Mouse (Mus musculus) heart, adult 9 months (tissue): ENCODE measurements at regions not wholly inside any gene's neighbourhood (a gene's known extent, or its start where the extent isn't known, plus 50 kb on each side); places are given as distances from the start of the nearest gene placed in this dataset.

Source experiments
- DNase-seq, 2 experiments: peaks; one replicate each; pipeline ENCODE4 v3.0.0; 2022; ENCODE audit warnings: low spot score in 2 of 2

DNA sequence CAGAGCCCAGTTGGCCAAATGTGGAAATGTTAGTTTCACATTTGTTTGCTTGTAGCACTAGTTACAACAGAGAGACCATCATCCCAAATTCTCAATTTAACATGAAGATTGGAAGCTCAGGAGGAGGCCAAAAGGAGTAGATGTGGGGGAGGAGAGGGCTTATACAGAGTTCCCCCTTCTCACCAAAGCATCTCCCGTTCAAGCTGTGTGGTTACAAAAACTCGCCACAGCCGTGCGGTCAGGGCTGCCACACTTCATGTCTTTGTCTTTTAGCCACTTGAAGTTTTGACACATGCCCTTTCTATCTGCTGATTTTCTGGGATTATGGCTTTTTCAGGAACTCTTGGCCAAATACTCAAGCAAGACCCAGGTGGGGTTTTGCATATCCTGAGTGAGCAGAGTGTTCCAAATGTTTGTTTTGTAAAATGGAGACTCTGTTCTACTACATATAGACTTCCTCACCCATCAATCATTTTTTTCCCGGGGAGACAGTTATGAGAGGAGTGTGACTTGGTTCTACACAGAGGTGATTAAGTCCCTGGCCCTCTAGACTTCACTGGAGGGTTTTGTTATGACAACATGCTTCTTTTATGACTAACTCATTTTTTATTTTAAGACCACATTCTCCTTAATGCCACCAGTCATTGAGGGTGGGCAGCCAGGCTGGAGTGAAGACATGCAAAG, 605.4 kb upstream of the Sall1 start:
- no peak for DNase-seq

DNA sequence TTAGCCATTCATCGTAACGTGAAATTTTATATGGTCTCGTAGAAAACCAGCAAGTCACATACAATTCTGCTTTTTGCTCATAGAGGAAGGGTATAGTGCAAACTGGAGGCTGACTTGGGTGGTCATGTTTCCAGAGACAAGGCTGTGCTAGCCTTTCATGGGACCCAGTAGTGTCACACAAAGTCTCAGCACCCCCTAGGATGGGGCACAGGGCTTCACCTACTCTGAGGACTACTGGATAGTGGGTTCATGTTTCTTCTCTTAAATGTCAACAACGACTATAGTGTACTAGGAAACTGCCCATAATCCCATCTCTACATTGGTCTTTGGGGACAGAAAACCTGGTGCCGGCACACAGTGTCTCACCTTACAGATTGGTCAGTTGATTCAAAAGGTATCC, 603.0 kb upstream of the Sall1 start:
- no peak for DNase-seq

DNA sequence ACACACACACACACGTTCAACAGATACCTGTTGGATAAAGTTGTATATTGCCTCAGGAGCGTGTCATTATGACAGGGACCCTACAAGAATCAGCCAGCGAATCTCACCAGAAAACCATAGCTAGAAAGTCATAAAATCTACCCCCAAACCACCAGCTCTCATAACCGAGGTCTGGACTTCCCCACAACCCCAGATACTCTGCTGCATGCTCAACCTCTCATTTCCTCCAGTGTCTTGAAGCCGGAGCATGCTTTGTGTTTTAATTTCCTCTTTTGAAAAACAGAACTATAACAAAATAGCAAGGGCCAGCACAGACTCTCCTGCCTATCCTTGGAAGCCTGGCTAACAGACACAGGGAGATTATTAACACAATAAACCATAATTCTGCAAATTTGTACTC, 597.4 kb upstream of the Sall1 start:
- DNase-seq, result no peak

DNA sequence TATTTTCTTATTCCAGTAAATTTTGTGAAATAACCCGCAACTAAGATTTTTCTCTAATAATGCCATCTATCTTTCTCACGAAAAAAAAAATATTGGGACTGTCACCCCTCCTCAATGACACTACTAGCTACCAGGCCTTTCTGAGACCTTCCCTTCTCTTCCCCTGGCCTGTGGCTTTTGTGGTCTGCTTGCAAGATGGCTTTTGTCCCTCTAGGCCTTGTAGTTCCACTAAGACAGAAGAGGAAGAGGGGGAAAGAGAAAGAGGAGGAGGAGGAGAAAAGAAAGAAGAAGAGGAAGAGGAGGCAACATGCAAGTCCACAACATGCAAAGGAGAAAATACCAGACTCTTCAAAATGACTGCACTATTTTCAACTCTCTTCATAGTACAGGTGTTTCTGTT, 590.9 kb upstream of the Sall1 start:
- DNase-seq, result no peak

DNA sequence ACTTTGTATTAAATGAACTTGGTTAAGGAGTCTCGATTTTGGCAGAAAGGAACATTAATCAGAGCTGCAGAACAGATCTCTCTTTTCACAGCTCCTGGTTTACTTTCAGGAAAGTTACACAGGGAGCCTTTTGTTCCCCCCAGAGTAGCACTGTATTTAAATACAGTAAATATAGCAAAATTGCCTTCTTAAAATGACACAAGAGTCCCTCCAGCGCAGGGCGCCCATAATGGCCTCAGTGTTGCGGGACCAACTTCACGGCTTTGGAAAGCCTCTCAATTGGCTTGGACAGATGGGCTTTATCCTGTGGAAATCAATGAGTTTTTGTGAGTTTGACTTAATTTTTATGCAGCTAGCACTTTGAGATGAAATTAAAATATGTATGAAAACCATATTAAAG, 588.3 kb upstream of the Sall1 start:
- no peak for DNase-seq

DNA sequence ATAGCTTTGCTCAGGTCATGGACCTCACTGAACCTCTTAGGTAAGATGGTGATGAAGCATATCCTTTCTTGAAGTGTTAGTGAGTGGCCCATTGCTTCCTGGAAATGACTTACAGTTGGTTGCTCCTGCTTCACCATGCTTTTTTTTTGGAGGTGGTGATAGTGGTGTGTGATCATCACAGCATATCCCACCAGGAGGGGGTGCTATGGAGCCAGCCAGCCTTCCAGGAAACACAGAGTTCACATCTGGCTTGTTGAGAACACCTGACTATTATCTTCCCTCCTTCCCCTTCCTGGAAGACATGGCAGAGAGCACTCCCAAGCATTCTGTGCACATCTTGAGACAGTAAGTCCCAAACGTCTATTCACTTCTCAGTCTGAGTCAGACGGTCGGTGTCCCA, 586.6 kb upstream of the Sall1 start:
- DNase-seq, result no peak

DNA sequence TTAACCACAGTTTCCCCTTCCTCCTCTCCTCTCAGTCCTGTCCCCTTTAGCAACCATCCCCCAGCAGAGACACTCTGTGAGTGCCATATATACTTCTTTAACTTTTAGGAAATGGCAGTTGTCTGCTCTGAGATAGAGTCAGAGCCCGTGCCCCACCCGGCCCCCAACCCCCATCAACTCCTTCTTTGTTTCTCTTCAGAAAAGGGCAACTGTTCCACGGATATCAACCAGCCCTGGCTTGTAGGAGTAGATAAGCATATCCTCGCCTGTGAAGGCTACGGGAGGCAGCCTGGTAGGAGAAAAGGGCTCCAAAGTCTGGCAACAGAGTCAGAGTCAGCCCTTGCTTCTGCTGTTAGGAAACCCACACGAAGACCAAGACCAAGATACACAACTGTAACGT, 574.1 kb upstream of the Sall1 start:
- no peak for DNase-seq

DNA sequence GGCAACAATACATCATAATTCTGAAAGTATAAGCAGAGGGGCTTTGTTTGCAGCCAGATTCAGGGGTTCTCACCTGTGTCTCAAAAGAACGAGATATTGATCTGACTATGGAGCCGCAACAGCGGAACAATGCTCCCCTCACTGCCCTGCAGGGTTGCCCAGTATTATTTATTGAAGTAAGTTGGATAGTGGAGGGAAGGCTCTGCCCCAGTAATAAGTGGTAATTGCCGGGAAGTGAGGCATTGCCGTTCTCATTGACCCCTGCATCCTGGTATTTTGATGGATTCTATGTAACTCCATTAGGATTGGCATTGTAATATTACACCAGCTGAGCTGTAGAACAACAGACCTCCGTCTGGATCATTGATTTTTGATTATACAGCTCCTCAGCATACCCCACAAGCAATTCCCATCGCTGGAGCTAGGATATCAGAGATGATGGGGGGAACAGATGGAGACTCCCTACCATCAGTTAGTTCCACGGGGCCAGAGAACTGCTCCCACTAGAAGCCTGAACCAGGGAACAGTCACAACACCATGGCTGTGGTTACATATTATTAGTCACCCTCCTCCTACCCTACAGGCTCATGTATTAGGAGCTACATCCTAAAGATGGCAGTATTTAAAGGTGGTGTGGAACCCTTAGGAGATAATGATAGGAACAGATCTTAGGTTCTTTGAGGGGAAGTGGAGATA, 572.0 kb upstream of the Sall1 start:
- DNase-seq, result no peak

DNA sequence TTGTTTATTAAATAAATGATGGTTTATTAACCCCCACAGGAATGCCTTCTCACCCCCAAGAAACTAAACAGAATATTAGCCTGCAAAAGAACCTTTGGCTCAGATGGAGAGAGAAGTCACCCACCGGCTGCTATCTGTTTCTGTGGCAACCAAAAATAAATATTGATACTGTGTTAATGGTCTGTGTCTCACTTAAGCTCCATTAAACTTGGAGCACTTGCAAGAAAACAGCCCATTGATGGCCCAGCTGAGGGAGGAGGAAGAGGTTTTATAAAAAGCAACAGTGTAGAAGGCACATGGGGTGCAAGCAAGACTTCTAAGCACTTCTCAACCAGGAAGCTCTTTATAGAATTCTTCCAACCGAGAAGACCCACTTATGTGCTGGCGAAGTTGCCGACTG, 565.1 kb upstream of the Sall1 start:
- DNase-seq, result no peak

DNA sequence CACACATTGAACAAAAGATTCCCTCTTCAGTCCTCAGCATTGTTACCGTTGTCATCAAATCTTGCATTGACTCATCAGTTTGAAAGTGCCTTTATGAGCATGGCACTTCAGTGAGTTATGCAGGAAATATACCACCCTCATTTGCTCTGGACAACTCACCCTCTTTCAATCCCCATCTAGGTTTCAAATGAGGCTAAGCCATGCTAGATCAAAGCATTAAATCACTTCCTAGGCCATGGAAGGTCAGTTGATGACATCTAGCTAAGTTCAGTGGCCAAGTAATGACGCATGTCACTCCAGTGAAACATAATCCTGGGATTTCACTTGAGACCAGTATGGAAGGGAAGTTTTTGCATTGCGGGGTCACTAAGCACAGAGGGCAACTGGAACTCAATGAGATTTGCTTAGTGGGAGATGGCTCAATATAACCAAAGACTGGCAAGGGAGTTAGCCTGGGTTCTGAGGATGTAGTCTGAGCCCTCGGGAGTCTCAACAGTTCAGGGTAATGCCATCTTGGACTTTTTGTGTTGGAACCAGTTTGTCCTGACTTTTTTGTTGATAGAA, 562.0 kb upstream of the Sall1 start:
- DNase-seq, result no peak

DNA sequence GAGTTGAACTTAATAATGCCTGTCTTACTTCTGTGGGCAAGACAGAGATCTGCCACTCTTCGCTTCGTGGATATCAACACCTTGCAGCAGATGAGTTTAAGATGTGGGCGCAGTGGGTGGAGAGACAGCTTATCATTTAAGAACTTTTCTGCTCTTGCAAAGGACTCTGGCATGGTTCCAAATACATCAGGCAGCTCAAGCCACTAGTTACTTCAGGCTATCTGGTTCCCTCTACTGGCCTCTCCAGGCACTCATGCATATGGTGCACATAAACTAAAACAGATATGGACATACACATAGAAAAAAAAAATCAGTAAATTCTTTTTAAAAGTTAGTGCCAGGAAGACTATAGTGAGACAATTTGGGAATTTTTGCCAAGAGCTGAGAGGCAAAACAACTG, 560.5 kb upstream of the Sall1 start:
- DNase-seq, result no peak

DNA sequence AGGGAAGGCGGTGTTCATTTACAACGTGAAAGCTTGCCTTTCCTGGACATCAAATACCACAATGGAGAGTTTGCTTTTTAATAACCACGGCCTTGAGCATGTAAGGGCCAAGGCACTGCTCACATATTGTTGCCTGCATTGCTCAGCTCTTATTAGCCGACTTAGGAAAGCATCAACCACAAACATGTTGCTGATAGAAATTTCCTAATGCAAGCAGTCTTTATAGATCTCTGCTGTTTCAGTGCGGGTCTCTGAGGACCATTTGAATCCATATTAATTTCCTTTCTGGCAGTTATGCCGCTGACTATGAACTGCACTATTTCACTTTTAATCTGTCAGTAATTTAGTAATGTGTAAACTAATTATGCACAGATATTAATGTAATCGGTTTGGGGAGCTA, 552.4 kb upstream of the Sall1 start:
- DNase-seq, result no peak

DNA sequence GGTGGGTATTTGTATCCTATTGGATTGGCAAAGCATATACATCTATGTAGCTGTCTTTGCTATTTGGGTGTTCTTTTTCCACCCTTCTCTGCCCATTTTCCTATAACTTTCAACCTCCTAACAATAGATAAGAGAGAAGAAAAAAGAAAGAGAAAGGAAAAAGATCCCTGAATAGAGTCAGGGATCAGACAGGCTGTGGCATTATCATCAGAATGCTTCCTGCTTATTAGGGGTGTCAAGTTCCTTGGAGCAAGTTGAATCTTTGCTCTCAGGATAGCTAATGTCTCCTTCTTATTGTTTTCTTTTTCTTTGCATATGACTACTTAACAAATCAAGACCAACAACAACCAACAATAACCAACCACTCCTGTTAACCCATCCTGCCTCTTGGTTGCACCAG, 539.1 kb upstream of the Sall1 start:
- no peak for DNase-seq

DNA sequence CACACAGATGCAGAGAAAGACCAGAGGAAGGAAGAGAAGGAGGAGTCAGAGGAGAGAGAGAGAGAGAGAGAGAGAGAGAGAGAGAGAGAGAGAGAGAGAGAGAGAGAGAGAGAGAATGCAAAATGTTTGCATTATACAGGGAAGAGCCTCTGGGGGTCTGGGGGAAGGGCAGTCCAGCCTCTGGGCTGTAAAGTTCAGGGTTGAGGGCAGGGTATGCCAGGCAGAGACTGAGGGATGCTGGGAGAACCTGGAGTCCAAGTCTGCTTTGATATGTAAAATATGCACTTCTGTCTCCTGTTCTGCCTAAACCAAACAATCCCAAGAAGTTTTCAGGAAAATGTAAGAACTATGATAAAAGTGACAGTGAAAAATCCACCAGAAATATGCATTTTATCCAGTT, 538.6 kb upstream of the Sall1 start:
- no peak for DNase-seq

DNA sequence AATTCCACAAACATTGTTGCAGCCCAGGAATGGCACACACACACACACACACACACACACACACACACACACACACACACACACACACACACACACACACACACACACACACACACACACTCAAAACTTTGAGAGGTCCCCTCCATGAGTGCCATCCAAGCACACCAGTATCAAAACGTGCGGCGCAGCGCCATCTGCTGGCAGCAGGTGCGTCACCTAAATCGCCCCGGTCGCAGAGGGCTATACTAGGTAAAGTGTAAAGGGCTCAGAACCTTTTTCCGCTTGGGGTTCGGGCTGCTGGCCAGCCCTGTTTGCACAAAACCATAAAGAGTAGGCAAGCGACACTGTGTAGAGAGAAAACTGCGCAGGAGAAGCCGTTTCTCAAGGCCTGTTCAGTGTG, 527.9 kb upstream of the Sall1 start:
- peak in 1 of 2 experiments; percentile 4 for DNase-seq

DNA sequence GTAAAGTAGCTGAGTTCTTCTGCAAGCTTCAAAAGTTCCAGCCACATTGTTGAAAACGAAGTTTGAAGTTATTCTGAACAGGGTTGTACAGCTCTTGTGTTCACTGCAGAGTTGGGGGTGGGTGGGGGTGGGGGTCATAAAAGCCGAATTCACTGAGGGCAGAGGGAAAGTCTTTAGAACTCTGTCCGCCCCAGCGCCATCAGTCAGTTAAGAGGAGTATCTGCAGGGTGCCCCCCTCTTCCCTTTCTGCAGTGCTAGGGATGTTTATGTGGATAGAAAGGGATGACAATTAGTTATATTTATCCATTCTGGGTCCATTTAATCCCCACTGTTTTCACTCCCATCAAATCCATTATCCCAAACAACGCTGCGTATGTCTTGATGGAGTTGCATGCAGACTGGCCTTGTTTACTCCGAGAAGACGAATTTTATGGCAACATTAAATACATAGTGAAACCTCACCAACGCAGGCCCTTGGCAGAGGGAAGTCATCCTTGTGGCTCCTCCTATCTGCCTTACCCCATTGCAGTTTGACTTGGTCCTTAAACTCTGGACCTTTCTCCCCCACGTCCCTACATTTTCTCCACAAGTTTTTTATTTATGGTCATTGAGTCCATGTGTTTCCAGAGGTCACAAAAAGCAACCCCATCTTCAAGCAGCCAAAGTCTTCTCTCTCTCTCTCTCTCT, 526.8 kb upstream of the Sall1 start:
- no peak for DNase-seq

DNA sequence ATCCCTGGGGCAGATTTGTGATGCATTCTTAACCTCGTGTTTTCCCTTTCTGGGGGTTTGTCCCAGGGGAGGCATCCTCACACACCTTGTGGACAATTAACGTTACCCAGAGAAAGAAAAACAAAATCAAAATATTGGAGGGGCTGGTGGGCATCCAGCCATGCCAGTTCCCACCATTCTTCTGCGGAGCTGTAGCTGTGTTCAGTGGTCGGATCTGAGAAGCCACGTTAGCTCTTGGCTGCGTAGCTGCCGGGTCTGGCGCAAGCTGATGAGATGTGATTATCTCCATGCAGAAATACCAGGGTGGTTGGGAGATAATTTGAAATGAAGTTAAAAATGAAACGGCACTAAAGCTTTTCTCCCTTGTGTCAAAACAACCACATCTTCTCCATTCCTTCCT, 525.4 kb upstream of the Sall1 start:
- no peak for DNase-seq

DNA sequence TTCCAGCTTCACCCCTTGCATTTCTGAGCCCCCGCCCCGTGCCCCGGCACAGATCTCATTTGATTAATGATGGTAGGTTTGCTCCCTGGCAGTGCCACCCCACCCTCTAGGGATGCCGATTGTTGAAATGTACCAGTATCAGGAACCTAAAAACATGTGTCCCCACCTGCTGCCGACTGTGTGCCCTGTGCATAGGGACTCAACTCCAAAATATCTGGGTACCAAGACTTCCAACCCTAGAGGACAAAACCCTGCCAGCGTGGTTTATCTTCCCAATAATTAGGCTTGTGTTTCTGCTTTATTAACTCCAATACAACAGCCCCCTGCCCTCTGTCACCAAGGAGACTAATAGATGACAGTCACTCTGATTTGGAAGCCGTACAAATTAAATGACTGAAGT, 524.7 kb upstream of the Sall1 start:
- DNase-seq, result no peak

DNA sequence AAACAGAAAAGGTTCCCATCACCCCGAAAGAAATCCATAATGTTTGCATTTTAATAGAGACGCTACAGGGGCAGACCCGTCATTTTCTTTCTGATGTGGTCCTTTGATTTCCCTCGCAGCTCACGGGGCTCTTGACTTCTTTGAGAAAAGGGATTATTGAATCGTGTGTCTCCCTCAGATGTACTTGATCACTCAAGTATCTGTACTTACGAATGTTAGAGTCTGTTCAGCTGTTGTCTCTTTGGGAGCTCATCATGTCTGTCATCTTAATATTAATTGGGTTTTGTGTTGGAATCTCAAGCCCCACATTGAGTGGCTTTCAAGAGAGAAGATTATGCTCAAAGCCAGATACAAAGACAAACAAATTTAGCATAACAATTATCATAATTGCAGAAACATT, 523.0 kb upstream of the Sall1 start:
- no peak for DNase-seq

DNA sequence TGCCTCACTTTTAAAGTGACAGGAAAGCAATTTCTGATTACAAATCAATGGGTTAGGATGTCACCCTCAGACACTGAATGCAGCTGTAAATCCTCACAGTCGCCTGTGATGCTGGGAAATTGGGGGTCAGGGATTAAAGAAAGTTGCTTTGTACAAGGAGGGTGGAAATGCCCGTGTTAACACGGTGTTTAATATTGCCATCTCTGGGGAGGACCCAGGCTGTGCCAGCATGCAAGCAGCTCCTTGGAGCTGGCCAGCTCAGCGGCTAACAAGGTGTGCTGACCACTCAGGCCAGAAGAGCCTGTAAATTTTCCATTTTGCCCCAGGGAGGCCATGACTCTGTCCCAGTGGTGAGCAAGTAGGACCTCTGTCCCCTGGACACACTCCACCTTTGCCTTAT, 522.5 kb upstream of the Sall1 start:
- DNase-seq, result no peak

DNA sequence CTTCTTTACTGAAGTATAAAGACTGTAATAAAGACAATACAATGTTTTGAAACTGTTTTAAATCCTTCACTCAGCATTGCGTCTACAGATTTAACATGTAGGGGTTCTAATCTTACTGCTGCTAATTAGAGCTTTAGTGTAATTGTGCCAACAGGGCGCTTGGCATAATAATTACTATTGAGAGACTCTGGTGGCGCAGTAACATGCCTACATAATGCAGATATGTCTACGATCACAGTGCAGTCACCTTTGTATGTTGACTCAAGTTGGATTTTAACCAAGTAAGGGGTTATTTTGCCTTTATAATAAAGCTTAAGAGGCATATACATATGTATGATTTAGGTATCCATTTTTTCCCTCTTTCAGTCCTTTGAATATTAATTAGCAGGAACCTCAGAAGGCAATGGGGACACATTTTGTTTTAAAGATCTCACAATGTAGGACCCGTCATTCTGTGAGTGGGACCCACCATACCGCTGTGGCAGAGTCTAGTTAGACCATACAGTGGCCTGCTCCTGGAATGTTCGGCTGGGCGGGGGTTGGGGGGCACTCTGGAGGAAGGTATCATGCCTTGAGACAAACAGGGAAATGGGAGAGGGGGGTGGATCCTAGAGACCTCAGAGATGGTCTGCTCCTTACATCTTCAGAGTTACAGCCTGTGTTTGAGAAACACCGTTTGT, 521.3 kb upstream of the Sall1 start:
- DNase-seq, result no peak

DNA sequence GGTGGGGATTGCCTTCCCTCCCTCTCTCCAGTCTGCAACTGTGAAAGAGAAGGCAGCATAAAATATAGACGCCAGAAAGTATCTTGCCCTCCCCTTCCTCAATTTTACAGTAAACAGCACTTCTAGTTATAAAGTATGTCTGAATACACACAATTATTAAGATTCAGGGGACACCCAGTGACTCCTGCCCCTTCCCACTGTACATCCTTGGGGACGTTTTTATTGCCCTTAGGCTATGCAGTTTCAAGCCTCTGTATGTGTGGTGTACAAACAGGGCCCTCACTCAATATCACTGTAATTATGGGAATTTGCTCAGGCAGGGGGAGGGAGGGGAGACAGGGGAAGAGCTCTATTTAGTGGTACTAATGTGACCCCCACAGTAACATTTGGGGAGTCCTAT, 519.6 kb upstream of the Sall1 start:
- DNase-seq, result no peak
